Mouse (Mus musculus): Measurements from ENCODE around the gene Dennd1a. TPM values are rescaled to one million over a fixed set of nuclear protein-coding genes. Genes with fewer than 3 reads are reported as not detected.

The Dennd1a gene
- polyA plus RNA-seq, 1 experiment from 2014 or later = 3.8 TPM

DNA sequence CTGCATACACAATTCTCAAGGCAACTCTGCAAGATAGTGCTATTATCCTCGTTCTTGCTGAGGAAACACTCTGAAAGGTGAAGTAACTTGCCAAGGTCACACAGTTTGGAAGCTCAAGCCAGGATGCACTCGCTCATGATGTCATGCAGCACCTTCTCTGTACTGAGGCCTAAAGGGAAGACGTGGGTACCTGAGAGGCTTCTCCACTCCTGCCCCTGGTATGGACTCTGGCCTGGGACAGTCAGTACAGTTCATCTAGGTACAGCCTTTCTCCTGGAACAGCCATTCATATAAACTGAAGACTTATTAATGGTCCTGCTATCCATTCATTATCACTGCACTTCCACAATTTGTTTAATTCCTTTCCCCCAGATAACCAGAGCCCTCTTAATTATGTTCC is 298.1 kb downstream of the Dennd1a start:
- no peak for ATAC-seq
- Histone ChIP-seq H3K9me3 (ENCODE audit: low read length) (no peaks in the 10 kb centered on the region), H3K9ac (replicated peaks) (no peak overlapping the region), H3K27me3 (ENCODE audit: insufficient read depth, low read length) (no peaks in the 10 kb centered on the region), H3K4me3 (ENCODE audit: low read depth, low read length) (no peak overlapping the region), H3K4me2 (ENCODE audit: low read depth, low read length) (no peak overlapping the region), H3K36me3 (replicated peaks; ENCODE audit: insufficient read depth, low read length) (no peaks in the 10 kb centered on the region), H3K4me1 (ENCODE audit: insufficient read depth) (no peaks in the 10 kb centered on the region), H3K27ac (ENCODE audit: low read depth) (no peak overlapping the region)
- WGBS (ENCODE audit: insufficient replicate concordance) = 78% methylated on average over 3 of the region's 3 CpGs
- no peak for TF ChIP-seq EP300 (IDR thresholded peaks at IDR 0.05; ENCODE audit: low read depth)
- TF ChIP-seq CTCF (IDR thresholded peaks at IDR 0.05; ENCODE audit: low read depth) = no peak
- no peak for DNase-seq

DNA sequence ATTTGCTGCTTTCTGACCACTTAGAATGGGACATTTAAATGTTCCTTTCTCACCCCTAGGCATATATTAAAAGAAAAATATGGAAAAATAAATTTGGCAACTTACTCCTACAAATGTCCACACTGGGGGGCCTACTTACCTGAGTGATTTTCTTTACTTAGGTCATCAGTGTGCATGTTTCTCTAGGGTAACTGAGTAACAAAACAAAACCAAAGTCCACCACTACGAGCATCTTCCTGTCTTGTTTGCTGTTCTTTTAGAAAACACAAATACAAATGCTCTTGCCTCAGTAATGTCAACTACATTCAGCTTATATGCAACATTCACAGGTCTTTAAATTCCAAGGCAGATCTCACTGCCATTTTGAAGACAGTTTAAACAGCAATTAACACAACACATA is 298.9 kb downstream of the Dennd1a start:
- H3K36me3 ChIP-seq (replicated peaks; ENCODE audit: insufficient read depth, low read length) = no peaks in the 10 kb centered on the region
- H3K27ac ChIP-seq (ENCODE audit: low read depth) = no peak overlapping the region
- no peak overlapping the region for H3K4me2 ChIP-seq (ENCODE audit: low read depth, low read length)
- H3K9ac ChIP-seq (replicated peaks) = no peak overlapping the region
- DNase-seq (no peak), ATAC-seq (peak; percentile 48)
- no peaks in the 10 kb centered on the region for H3K4me1 ChIP-seq (ENCODE audit: insufficient read depth)
- WGBS (ENCODE audit: insufficient replicate concordance) = 65% methylated on average over 1 of the region's 1 CpGs
- H3K9me3 ChIP-seq (ENCODE audit: low read length) = no peaks in the 10 kb centered on the region
- TF ChIP-seq EP300 (IDR thresholded peaks at IDR 0.05; ENCODE audit: low read depth) = no peak
- TF ChIP-seq CTCF (IDR thresholded peaks at IDR 0.05; ENCODE audit: low read depth) = no peak
- no peaks in the 10 kb centered on the region for H3K27me3 ChIP-seq (ENCODE audit: insufficient read depth, low read length)
- H3K4me3 ChIP-seq (ENCODE audit: low read depth, low read length) = no peak overlapping the region

DNA sequence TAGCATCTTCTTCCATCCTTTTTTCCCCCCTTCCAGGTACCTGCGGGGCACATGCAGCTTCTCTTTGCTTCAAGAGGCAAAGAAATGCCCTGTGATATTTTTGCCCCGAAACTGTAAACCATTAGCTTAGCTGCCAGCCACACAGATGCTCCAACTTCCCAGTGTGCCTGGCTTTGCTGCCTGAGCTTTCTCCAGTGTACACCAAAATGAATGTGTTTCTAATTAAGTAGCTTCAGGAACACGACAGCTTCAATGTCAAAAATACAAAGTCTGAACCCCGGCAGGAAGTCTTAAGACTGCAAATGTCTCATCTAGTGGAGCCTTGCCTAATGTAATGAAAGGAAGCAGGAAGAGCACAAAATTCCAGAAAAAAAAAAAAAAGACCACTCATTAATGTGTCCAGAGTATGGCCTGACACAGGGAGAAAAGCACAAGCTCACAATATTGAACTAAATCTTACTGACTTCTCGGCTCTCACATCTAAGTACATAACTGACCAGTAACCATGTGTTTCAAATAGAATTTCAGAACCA is 301.4 kb downstream of the Dennd1a start:
- DNase-seq = no peak

DNA sequence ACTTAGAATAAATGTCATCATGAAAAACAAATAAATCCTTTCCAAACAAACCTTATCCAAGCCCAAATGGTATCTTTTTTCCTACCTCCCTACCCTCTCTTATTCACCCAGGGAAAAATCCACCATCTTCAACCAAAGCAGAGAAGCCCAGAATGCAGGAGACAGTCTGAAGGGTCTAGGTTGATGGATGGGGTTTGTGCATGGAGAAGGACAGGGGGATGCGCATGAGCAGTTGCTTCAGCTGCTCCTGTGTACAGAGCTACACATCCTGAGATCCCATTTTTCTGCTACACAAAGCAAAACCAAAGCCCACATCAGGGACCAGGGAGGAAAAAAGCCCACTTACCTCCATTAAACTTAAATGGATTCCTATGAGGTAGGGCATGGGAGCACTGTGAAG is 304.5 kb downstream of the Dennd1a start:
- Histone ChIP-seq H3K4me2 (ENCODE audit: low read depth, low read length) (no peak overlapping the region), H3K4me1 (ENCODE audit: insufficient read depth) (no peaks in the 10 kb centered on the region), H3K27ac (ENCODE audit: low read depth) (no peak overlapping the region), H3K9me3 (ENCODE audit: low read length) (no peaks in the 10 kb centered on the region), H3K36me3 (replicated peaks; ENCODE audit: insufficient read depth, low read length) (no peaks in the 10 kb centered on the region), H3K9ac (replicated peaks) (no peak overlapping the region), H3K4me3 (ENCODE audit: low read depth, low read length) (no peak overlapping the region), H3K27me3 (ENCODE audit: insufficient read depth, low read length) (no peaks in the 10 kb centered on the region)
- WGBS (ENCODE audit: insufficient replicate concordance) = 94% methylated on average over 1 of the region's 1 CpGs
- TF ChIP-seq EP300 (IDR thresholded peaks at IDR 0.05; ENCODE audit: low read depth) (no peak), CTCF (IDR thresholded peaks at IDR 0.05; ENCODE audit: low read depth) (no peak)
- ATAC-seq (no peak), DNase-seq (no peak)

More for the DNA sequence above, 301.4 kb downstream of the Dennd1a start:
- H3K4me2 ChIP-seq (ENCODE audit: low read depth, low read length) = no peak overlapping the region
- H3K27ac ChIP-seq (ENCODE audit: low read depth) = no peak overlapping the region
- H3K4me3 ChIP-seq (ENCODE audit: low read depth, low read length) = no peak overlapping the region
- H3K9me3 ChIP-seq (ENCODE audit: low read length) = no peaks in the 10 kb centered on the region
- no peak for TF ChIP-seq EP300 (IDR thresholded peaks at IDR 0.05; ENCODE audit: low read depth)
- no peak for TF ChIP-seq CTCF (IDR thresholded peaks at IDR 0.05; ENCODE audit: low read depth)
- WGBS (ENCODE audit: insufficient replicate concordance) = 71% methylated on average over 5 of the region's 5 CpGs
- no peaks in the 10 kb centered on the region for H3K4me1 ChIP-seq (ENCODE audit: insufficient read depth)
- no peaks in the 10 kb centered on the region for H3K36me3 ChIP-seq (replicated peaks; ENCODE audit: insufficient read depth, low read length)
- H3K9ac ChIP-seq (replicated peaks) = no peak overlapping the region
- ATAC-seq = no peak
- H3K27me3 ChIP-seq (ENCODE audit: insufficient read depth, low read length) = no peaks in the 10 kb centered on the region

DNA sequence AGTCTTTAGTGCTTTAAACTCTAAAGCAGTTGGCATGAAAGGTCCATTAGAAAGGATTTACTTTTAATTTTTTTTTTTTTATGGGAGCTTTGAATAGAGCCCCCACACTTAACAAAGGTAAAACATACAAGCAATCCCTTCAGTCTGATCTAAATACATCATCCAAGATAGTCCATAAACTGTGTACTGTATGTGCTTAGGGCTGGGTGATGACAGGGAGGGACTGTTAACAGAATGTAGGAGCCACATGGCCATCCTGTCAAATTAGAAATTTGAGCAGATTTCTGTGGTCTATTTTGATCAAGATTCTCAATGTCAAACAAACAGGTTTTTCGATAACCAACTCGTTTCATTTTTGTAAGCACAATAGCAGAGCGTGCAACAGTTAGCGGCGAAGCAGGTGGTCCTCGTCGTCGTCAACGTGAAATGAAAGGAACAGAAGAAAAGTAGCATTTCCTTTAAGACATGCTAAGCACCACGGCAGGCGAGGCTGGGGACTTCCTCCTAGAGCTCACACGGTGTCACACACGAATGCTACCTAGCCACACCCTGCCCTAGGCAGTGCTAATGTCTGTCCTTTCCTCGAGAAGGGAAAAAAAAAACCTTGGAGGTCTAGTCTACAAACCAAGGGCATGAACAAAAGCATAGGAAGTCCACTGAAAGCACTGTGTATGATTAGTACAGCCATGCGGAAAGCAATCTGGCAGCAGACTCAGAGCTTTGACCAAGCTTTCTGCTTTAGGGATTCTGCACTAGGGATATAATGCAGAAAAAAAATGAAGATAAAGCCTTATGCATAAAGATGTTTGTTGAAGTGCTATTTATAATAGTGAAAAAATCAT is 305.4 kb downstream of the Dennd1a start:
- Histone ChIP-seq H3K4me1 (ENCODE audit: insufficient read depth) (no peaks in the 10 kb centered on the region), H3K36me3 (replicated peaks; ENCODE audit: insufficient read depth, low read length) (no peaks in the 10 kb centered on the region), H3K9ac (replicated peaks) (no peak overlapping the region), H3K9me3 (ENCODE audit: low read length) (no peaks in the 10 kb centered on the region), H3K27me3 (ENCODE audit: insufficient read depth, low read length) (no peaks in the 10 kb centered on the region), H3K27ac (ENCODE audit: low read depth) (no peak overlapping the region), H3K4me3 (ENCODE audit: low read depth, low read length) (no peak overlapping the region), H3K4me2 (ENCODE audit: low read depth, low read length) (no peak overlapping the region)
- no peak for ATAC-seq
- DNase-seq = no peak
- WGBS (ENCODE audit: insufficient replicate concordance) = 59% methylated on average over 15 of the region's 15 CpGs
- TF ChIP-seq EP300 (IDR thresholded peaks at IDR 0.05; ENCODE audit: low read depth) = no peak
- TF ChIP-seq CTCF (IDR thresholded peaks at IDR 0.05; ENCODE audit: low read depth) = no peak

DNA sequence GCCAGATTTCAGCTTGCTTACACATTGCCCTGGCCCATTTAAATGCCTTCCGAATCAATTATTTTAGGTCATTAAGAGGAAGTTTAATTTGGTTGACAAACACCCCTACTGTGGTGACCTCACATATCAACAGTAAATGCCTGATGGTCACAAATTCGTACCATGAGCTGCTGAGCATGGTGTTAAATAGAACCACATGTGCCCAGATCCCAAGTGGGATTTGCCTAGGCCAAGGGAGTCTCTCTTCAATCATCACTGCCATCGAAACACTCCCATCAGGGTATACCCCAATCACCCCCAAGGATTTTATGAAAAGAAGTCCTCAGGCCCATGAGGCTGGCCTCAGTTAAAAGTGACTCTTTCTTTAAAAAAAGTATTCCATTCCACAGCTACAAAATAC is 313.0 kb downstream of the Dennd1a start:
- Histone ChIP-seq H3K9ac (replicated peaks) (no peak overlapping the region), H3K36me3 (replicated peaks; ENCODE audit: insufficient read depth, low read length) (no peaks in the 10 kb centered on the region), H3K27ac (ENCODE audit: low read depth) (no peak overlapping the region), H3K4me3 (ENCODE audit: low read depth, low read length) (no peak overlapping the region), H3K4me2 (ENCODE audit: low read depth, low read length) (no peak overlapping the region), H3K9me3 (ENCODE audit: low read length) (no peaks in the 10 kb centered on the region), H3K27me3 (ENCODE audit: insufficient read depth, low read length) (no peaks in the 10 kb centered on the region), H3K4me1 (ENCODE audit: insufficient read depth) (no peaks in the 10 kb centered on the region)
- TF ChIP-seq EP300 (IDR thresholded peaks at IDR 0.05; ENCODE audit: low read depth) (no peak), CTCF (IDR thresholded peaks at IDR 0.05; ENCODE audit: low read depth) (no peak)
- WGBS (ENCODE audit: insufficient replicate concordance) = 88% methylated on average over 3 of the region's 3 CpGs
- DNase-seq (no peak), ATAC-seq (no peak)

Measured in liver, postnatal 0 days (tissue).